Mouse (Mus musculus) kidney, adult 8-10 months (tissue): Measurements from ENCODE around the gene Ttll12.

Source experiments
- DNase-seq, 2 experiments: peaks; one replicate each; pipeline ENCODE4 v3.0.0; 2022

Gene Ttll12

DNA sequence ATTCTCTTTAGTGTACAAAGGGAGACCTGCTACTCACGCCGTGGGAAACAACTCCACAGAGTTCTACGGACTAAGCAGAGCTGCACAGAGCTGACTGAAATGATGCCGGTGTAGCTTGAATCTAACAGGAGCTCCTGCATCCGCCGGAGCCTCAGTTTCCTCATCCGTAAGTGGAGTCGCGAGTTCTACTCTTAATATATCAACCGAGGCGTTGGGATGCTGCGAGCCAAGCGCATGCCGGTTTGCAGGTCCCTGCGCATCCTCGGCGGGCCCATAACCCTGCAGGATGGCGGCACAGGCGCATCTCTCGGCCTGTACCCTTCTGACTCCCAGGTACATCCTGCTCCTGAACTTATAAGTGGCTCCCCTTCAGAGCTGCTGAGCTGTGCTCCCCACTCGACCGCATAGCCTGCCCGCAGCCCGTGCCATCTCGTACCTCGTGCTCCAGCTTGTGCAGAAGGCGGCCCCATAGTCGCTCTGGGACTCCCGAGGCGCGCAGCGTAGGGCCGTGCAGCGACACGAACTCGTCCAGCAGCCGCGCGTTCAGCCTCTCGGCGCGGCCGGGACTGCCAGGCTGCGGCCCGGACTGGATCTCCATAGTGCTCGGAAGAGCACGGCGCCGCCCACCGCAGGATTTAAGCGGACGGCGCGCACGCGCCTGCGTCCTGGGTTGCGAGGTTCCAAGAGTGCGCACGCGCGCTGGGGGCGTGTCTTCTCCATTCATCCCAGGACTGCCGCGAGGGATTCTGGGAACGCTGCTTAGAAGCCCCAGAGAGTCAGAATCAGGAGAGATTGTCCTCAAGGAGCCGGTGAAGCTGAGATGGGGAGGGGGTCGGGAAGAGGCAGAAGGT is at the start of gene Ttll12:
Gene Ttll12, minus strand, starts transcription at position 645 of the 851 bp plus-strand sequence.
- DNase-seq: peak; percentile 94 to 97

DNA sequence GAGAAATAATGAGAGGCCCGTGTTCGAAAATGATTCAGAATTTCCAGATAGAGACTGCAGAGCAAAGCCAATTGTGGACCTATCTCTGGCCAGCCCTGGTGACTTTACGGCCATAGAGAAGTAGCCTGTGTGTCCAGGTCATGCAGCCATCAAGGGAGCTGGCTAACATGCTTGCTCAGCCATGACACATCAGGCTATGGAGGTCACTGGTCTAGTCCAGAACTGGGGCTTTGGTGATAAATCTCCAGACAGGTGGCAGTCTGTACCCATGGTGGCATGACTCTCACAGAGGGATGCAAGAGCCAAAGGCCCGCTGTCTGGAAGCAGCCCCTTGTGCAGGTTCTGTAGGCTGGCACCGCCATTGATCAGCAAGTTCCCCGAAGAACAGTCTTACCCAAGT is 47.6 kb upstream of the Ttll12 start:
- DNase-seq: no peak

DNA sequence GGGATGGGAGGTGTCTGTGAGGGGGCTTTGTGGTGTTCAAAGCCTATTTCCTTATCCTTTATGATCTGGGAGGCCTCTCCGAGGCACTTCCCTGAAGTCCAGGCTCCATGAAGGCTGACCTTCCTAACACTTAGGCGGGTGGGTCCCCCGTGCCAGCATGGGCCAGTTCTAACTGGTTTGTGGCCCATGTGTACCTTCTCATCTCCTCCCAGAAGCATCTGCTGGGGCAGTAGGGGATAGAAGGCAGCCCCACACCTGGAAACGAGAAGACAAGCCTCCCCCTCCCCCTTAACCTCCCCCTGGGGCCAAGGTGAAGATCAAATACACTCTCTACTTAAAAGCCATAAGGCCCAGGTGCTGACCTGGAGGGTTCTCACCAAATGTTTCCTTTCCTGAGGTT is 45.3 kb upstream of the Ttll12 start:
- no peak for DNase-seq

DNA sequence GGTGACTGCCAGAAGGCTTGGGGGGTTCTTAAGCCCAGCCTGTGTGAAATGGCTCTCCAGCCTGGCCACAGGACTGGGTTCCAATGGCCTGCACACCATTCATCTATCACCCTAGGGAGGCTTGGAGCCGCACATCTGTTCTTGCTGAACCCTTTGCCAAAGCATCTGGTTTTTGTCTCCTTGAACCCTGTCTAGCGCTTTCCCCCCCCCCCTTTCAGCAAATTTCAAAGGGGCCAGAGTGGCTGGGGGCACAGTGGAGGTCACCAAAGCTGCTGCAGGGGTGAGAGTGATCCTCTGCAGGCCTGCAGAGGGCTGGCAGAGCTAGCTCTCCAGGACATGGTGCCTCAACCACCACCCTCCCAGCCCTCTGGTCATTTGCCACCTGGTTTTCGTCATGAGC is 44.2 kb upstream of the Ttll12 start:
- DNase-seq: no peak

DNA sequence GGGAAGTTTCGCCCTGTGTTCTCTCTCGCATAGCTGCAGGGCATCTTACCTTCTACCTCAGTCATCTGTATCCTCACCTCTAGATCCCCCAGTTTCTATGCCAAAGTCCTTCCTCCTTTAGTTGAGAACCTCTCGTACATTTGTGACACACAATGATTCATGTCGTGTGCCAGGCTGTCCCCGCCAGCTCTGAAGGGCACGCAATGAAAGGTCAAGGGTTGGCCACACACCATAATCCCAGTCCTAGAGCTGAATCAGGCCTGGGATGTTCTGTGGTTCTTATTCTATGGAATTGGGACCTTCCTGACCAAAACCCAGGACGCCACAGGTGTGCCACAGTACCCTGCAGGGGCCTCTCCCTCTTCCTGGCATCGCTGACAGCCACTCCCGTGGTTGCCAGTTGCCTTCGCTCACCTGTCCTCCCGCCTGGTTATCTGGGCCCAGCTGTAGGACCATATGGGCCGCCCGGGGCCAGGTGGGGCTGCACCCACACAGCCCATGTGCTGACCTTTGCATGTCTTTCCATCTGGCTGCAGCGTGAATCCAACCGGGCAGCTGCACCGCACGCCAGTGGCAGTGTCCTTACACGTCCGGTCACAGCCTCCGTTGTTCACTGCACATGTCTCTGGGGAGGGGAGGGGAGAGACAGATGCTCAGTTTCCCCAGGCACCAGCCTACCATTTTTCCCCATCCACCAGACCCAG is 43.4 kb upstream of the Ttll12 start:
- no peak for DNase-seq

DNA sequence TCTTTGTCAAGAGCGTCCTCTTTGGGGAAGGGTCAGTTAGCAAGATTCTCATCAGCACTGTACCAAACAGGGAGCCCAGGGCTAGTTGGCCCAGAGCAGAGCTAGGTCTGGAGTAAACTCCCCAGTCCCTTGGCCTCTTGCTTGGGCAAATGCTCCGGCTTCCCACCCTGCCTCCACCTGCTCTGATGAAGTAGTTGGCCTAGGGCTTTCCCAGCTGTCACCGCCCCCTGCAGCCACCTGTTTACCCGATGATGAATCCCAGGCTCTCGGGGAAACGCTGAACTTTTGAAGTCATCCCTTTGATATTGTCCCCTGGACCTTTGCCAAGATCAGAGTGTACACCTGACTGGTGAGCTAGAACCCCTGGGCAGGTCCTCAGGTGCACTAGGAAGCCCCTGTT is 41.8 kb upstream of the Ttll12 start:
- no peak for DNase-seq

DNA sequence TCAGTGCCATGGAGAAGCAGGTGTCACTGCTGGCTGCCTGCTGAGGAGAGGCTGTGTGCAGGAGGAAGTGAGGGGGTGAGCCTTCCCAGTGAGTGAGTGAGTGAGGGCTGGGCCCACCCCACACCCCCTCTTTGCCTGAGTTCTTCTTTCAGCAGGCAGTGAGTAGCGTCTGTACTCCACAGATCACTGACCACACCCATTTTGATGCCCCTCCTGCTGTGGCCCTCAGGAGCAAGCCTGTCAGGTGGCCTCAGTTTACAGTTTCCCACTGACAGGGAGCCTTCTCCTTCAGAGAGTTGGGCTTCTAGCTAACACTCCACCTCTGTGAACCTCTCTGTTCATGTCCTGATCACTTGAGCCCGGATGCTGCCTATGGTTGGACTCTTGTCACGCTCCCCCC is 40.3 kb upstream of the Ttll12 start:
- DNase-seq: no peak

DNA sequence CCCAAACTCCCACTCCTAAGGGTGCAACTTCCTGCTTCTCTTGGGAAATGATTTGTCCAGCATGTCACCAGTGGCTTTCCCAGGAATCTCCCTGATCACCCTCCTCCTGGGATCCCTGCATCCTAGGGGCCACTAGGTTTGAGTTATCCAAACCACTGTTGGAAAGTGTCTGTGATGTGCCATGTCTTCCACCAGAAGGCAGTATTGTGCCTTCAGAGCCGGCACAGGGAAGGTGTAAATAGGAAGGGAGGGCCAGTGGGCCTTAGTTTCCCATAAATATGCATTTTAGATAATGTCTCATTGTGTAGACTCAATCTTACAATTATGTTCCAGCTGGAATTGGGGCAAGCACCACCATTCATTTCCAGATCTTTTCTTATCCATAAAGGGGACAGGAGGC is 39.1 kb upstream of the Ttll12 start:
- DNase-seq: no peak

DNA sequence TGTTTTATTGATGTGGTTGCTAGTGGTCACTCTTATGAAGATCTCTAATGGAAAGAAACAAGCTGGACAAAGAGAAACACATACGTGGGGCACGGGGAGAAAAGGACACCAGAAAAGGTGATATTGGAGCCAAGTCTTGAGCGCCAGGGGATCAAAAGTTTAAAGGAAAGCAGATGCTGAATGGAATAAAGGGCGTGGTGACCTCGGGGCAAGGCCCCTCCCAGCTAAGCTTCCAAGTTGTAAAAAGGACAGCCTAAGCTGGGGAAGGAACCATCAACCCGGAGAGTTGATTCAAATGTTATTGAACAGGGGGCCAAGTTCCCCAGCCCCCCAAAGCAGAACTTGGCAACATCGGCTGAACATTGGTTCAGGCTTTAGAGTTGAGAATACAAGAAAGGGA is 36.1 kb upstream of the Ttll12 start:
- DNase-seq: no peak

DNA sequence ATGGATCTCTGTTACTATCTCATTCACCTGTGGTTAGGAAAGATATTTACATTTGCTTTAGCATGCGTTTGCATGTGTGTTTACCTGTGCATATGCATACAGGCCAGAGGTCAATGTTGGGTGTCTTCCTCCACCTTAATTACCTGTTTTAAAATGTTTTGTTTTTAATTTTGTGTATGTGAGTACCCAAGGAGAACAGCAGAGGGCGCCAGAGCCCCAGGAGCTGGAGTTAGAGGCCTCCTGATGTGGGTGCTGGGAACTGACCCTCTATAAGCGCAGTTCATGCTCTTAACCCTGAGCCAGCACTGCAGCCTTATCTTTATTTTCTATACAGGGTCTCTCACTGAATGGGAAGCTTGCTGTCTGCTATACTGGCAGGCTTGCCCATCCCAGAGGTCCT is 34.8 kb upstream of the Ttll12 start:
- no peak for DNase-seq

DNA sequence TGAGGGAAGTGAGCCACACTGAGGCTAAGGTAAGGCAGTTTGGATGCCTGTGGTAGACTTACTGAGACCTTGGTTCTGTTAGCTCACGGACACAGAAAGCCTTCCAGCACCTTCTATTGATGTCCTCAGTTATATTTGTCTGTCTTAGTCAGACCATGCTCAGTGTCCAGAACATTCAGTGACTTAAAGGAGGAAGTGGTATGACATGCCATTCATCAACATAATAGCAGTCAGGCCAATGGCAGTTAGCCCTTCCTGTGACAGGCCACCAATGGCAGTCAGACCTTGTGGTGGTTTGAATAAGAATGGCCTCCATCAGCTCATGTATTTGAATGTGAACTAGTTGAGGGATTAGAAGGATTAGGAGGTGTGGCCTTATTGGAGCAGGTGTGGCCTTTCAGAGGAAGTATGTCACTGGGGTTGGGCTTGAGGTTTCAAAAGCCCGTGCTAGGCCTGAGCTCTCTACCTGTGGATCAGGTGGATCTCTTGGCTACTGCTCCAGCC is 31.2 kb upstream of the Ttll12 start:
- DNase-seq: no peak

DNA sequence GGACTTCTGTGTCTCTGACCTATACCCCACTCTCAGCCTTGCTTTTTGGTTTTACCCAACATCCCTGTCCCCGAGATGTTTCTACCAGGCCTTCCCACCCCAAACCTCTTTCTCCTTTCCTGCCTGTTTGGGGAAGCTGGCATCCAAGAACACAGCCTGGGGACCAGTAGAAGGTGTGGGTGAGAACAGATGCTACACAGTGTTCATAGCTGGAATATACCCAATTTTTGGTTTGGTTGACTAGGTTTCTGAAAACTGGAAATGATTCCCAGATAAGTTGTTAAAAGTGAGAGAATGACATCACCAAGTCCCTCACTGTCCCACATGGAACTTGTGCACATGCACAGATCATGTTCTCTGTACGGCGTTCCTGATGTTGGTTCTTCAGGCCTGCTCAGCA is 20.3 kb upstream of the Ttll12 start:
- DNase-seq: no peak

DNA sequence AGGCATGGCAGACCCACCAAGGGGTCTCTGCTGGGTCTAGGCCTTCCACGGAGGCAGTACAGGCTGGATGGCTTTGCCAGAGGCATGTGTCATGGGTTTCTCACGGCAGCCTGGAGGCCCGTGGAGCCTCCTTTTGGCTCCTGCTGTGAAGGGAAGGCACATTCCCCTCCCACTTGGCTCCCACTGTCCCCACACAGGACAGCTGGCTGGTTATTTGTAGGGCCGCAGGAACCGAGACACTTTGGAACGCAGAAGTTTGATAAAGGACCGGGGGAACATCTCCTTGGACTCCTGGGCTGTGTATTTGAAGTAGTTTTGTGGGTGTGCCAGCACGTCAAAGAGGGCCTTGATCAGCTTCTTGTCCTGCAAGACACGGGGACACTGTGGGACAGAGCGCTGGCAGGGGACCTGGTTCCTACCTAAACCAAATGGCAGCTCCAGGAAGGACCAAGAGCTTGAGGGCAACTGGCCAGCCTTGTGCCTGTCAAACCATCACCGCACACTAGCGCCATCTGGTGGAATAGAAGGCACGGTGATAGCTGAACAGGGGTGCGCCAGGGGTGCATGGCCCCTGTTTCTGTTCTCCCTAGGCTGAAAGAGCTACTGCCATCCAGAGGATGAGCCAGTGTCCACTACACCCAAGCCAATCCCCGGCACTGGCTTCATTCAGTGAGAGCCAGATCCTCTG is 12.3 kb upstream of the Ttll12 start:
- peak; percentile 45 to 67 for DNase-seq

DNA sequence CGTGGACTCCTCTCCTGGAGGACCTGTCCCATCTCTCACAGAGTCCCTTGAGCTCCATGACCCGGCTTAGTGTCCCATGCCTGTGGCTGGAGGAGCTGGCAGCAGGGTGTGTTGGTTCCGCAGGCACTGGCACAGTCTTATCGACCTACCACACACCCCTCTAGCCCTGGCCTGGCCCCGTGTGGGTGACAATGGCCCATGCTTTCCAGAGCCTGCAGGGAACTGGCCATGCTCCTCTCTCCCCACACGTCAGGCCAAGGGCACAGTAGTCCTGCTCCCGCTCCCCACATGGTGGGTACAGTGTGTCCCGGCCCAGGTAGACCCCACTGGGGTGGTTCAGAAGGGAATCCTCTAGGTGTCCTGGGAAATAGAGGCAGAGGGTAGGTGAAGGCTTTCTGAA is 11.7 kb upstream of the Ttll12 start:
- DNase-seq: no peak

DNA sequence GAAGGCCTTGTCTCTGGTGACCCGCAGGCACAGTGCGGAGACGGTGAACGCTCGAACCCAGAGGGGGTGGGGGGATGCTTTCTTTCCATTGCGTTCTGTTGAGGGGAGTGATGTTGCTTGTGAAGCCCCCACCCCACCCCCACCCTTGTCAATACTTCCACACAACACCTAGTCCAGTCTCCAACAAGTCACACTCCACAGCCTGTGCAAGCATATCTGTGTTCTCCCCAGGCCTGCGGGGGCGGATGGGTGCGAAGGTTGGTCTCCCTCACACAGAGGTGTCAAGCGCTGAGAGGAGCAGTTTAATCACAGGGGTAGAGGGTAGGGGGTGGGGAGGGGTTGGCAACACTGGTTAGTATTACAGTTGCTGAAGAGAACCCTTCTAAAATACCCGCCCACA is 11.3 kb upstream of the Ttll12 start:
- DNase-seq: no peak

DNA sequence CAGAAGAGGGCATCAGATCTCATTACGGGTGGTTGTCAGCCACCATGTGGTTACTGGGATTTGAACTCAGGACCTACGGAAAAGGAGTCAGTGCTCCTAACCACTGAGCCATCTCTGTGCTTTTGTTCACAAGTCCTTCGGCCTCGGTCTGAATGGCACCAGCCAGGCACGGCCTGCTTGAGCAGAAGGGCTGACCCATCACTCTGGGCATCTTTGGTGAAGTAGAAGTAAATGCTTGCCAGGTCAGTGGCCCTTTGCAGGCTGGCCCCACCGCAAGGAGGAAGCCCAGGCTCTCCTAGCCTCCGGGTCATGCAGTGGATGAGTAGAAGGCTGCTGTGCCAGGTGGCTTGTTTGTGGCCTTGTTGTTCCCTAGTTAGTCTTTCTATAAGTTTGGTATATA is 8.5 kb upstream of the Ttll12 start:
- no peak for DNase-seq

DNA sequence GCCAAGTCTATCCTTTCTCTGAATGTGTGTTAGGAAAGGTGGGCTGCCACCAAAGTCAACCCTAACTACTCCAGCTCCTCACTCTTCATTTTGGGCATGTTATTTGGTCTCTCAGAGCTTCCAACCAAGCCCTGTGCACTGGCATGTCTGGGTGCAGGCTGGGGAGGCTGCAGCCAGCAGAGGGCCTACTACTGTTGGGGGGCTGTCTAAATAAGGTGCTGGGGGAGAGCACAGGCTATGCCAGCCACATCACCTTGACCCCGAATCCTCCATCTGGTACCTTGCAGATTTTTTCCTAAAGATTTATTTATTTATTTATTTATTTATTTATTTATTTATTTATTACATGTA is 8.1 kb upstream of the Ttll12 start:
- DNase-seq: no peak

DNA sequence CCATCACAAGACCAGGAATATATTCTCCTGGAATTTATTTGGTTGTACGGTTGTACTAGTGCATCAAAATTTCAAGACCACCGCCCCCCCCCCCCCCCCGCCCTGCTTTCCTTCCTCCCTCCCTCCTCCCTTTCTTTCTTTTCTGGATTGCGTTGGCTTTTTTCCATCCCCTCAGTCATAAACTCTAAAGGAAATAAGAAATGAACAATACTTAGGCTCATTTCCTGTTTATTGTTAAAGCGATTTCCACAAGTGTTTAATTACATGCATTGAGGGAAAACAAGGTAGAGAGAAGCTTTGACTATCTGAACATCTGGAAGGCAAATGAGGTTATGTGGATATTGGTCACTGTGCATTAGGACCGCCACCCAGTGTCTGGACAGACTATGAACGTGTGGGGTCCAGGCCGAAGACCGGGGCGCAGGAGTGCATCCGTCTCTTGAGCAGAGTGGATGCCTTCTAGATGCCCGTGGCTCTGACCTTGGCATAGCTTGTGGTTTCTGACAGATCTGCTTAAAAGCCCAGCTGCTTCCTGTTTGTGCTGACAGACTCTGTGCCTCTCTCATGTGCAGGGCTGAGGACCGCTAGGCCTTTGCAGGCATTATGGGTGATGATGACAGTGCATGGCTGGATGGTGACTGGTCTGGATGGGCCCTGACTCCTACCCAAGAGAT is 7.6 kb upstream of the Ttll12 start:
- DNase-seq: peak; percentile 24 to 25

DNA sequence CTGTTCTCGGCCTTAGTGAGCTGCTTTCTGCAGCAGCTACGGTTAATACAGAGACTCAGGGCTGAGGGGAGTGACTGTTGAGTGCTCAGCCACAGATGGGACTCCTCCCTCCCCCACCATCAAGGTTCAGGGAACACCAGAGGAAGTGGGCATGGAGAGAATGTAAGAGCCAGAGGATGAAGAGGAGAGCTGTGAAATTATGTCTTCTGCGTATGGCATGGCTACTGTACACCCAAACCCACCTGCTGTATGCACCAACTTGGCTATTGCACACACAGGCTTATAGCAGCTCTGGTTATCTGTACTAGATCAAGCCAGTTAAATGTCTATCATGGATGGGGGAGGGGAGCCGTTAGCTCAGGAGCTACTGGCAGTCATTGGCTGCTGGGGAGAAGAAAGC is 6.2 kb upstream of the Ttll12 start:
- no peak for DNase-seq

DNA sequence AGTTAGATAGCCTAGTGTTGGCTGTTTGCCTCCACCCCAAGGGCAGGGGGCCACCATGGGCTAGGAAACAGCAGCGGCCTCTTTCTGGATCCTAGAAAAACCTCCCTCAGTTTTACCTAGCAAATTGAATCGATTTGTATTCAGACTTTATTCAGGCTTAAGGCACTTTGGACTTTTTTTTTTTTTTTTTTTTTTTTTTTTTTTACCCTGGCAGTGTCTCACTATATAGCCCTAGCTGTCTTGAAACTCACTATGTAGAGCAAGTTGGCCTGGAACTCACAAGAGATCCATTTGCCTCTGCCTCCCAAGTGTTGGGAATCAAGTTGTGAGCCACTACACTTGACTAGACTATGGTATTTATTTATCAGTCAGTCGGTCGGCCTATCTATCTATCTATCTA is 1.9 kb upstream of the Ttll12 start:
- no peak for DNase-seq

DNA sequence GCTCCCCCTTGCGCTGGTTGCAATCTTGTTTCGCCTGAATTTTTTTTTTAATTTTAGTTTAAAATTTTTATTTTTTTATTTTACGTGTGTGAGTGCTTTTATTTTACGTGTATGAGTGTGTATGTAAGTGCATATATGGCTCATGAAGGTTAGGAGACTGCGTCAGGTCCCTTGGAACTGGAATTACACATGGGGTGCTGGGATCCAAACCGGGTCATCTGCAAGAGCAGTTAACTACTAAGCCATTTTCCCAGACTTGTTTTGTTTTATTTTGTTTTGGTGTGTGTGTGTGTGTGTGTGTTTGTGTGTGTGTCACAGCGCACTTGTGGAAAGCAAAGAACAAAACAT is 381 bp upstream of the Ttll12 start:
- no peak for DNase-seq

DNA sequence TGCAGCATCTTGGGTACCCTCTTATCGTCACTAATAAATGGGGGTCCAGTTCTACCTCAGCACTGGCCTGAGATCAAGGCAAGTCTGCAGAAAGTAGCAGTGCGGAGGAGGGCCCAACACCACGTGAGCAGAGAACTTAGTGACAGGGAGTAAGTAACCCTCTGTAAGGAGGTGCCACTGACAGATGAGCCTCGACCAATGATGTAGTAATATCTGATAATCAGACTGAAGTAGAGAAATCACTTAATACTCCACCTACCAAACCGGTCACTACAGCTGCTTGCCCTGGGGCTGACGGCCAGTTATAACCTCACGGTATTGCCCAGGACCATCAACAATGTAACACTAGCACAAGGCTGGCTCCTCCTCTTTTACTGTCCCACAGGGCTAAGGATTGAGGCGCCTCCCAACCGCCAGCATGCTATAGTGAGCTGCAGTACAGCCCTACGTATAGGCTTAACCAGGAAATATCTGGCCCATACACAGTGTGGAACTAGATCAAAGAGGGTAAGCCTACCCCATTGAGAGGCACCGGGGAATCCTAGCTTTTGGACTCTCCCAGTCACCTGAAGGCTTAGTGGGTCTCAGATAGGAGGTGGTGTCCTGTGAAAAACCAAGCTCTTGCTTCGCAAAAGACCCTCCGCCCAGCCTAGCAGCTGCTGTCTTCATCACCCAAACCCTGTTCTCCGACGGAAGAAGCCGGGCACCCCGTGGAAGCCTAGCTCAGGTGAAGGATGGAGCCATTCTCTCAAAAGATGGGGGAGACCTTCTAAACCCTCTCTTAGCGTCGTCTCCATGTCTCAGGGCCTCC is 1.1 kb downstream of the Ttll12 start:
- no peak for DNase-seq

DNA sequence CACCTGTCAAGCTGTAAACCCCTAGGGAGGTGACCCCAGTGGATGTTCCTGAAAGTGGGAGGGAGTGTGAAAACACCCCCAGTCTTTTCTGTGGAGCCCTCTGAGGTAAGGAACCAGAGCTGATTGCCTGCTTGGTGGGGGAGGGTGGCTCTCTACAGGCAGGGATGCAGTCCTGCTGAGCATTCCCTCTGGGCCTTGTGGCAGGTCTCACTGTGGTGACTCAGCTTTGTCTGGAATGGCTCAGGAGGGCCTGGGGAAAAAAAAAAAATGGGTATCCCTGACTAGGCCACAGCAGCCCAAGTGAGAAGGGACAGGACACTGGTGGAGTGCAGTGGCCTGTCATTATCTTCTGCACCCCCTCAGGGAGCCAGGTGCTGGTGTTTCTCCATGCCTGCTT is 1.8 kb downstream of the Ttll12 start:
- DNase-seq: no peak
